Mouse (Mus musculus) intestine, postnatal 0 days (tissue): ENCODE data around the gene Tas2r143. TPM values are rescaled to one million over a fixed set of nuclear protein-coding genes. Genes with fewer than 3 reads are reported as not detected.
A peak's percentile ranks its signal among the peaks of the same experiment; 100 is the strongest.

ENCODE experiments used
- ATAC-seq: fragments of 200-750 bp; cut with Nextera tagmentation; 2 replicates; pipeline ENCODE4 v1.8.0; 2017; ENCODE audit warnings: mild to moderate bottlenecking, moderate TSS enrichment, moderate library complexity
- H3K27ac ChIP-seq: fragments of 300-500 bp; sonication (generic); 2 replicates; pipeline ENCODE4 v1.5.1; 2014; ENCODE audit warnings: mild to moderate bottlenecking, low read depth, low read length, moderate library complexity
- H3K27me3 ChIP-seq: fragments of 300-500 bp; sonication (generic); replicated peaks from 2 replicates; pipeline ENCODE4 v1.6.1; 2014; ENCODE audit warnings: low read length, mixed read lengths; ENCODE audit not compliant: control insufficient read depth, insufficient read depth
- H3K36me3 ChIP-seq: fragments of 300-500 bp; sonication (generic); 2 replicates; pipeline ENCODE4 v1.6.1; 2014; ENCODE audit warnings: mild to moderate bottlenecking, moderate library complexity; ENCODE audit not compliant: control insufficient read depth, insufficient read depth
- H3K4me1 ChIP-seq: fragments of 300-500 bp; sonication (generic); replicated peaks from 2 replicates; pipeline ENCODE4 v1.6.1; 2014; ENCODE audit warnings: antibody characterized with exemption, low read length, mixed read lengths; ENCODE audit not compliant: control insufficient read depth, insufficient read depth
- H3K4me2 ChIP-seq: fragments of 300-500 bp; sonication (generic); replicated peaks from 2 replicates; pipeline ENCODE4 v1.6.1; 2014; ENCODE audit warnings: low read depth, mild to moderate bottlenecking, moderate library complexity
- H3K4me3 ChIP-seq: fragments of 300-500 bp; sonication (generic); 2 replicates; pipeline ENCODE4 v1.5.1; 2014; ENCODE audit warnings: low read depth, low read length
- H3K9ac ChIP-seq: fragments of 300-500 bp; sonication (generic); 2 replicates; pipeline ENCODE4 v1.6.1; 2014; ENCODE audit warnings: mild to moderate bottlenecking, low read depth, low read length
- H3K9me3 ChIP-seq: fragments of 300-500 bp; sonication (generic); 2 replicates; pipeline ENCODE4 v1.6.1; 2016; ENCODE audit warnings: mixed run types; ENCODE audit not compliant: control insufficient read depth
- CTCF ChIP-seq: sonication (generic); IDR thresholded peaks from 2 replicates; pipeline ENCODE4 v1.5.1; 2016; ENCODE audit warnings: low read depth, mild to moderate bottlenecking, control low read depth, antibody characterized with exemption, moderate library complexity
- WGBS: fragments of 180-500 bp; shearing (Covaris S2); extraction: QIAGEN DNeasy Blood & Tissue Kit; methylation state at CpG from one replicate; pipeline ENCODE4 v1.1.7; 2014; 5-methylcytosine and 5-hydroxymethylcytosine counted together
- polyA plus RNA-seq: library from polyadenylated mRNA; unstranded; fragments of >200 nt; fragmentation: Nextera tagmentation; extraction: Ambion mirVana; gene quantifications from 2 replicates; pipeline ENCODE4 v1.2.1, GENCODE M21; 2015

Tas2r143 gene
- polyA plus RNA-seq, 1 experiment from 2014 or later: not detected

- no peak overlapping the region for H3K9ac ChIP-seq
- no peak overlapping the region for H3K4me2 ChIP-seq
- WGBS: 93% methylated on average over 15 of the region's 15 CpGs
- TF ChIP-seq CTCF: no peak
- no peak for ATAC-seq
- H3K9me3 ChIP-seq: no peaks in the 10 kb centered on the region
- peaks cover 48% of the 10 kb centered on the region for H3K36me3 ChIP-seq
- no peaks in the 10 kb centered on the region for H3K4me1 ChIP-seq
- H3K27ac ChIP-seq: no peak overlapping the region
- no peak overlapping the region for H3K4me3 ChIP-seq
- no peaks in the 10 kb centered on the region for H3K27me3 ChIP-seq
These were observed 35.4 kb upstream of the Tas2r143 start for GRCm38 (mm10) chr6:42364607-42365006.

DNA sequence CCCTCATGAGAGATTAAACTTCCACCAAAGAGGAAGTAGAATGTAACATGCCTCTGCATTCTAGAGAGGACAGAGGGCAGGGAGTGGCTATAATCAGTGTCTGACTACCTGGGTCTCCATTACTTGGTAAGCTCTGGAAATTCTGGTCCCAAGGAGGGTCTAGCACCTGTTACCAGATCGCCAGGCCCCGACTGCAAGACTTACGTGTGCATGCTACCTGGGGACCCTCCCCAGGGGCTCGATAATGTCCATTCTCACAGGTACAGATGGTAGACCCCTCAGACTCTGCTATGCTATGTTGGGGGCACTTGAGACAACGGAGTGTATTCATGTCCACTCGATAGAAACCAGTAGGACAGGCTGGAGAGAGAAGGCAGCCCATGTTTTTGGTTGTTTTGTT is 34.8 kb upstream of the Tas2r143 start:
- Histone ChIP-seq H3K27me3 (no peaks in the 10 kb centered on the region), H3K9me3 (no peaks in the 10 kb centered on the region), H3K36me3 (peaks cover 41% of the 10 kb centered on the region), H3K27ac (no peak overlapping the region), H3K4me1 (no peaks in the 10 kb centered on the region), H3K4me3 (no peak overlapping the region), H3K9ac (no peak overlapping the region), H3K4me2 (no peak overlapping the region)
- no peak for TF ChIP-seq CTCF
- WGBS: 90% methylated on average over 6 of the region's 6 CpGs
- ATAC-seq: no peak

DNA sequence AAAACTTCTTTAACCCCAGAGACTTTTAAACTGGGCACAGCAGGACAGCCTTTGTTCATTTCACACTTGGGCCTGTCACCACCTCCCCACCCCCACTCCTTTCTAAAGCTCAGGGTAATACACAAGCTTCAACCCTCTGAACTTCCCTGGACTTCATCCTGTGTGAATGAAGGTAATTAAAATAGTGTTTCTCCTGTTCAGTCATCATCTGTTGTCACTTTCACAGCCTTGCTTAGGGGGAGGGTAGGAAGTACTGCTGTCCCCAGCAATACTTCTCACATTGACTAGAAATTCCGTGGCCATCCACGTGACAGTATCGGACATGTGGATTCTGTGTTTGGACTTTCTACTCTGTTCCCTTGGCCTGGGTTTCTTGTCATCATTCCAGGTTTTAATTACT is 30.2 kb upstream of the Tas2r143 start:
- H3K4me1 ChIP-seq: peaks cover 4% of the 10 kb centered on the region; the same call in 1 of the 2 replicates
- WGBS: 22% methylated on average over 3 of the region's 3 CpGs
- peaks cover 1% of the 10 kb centered on the region; the same call in 1 of the 2 replicates for H3K36me3 ChIP-seq
- H3K4me2 ChIP-seq: no peak overlapping the region
- no peak overlapping the region for H3K4me3 ChIP-seq
- TF ChIP-seq CTCF: no peak
- H3K27ac ChIP-seq: 0 out of 2 replicates have a peak overlapping the region, but pooled peaks have one; percentile 23
- no peaks in the 10 kb centered on the region for H3K9me3 ChIP-seq
- H3K27me3 ChIP-seq: no peaks in the 10 kb centered on the region
- H3K9ac ChIP-seq: no peak overlapping the region
- ATAC-seq: peak; percentile 80

- no peak for ATAC-seq
- Histone ChIP-seq H3K27me3 (no peaks in the 10 kb centered on the region), H3K4me1 (peaks cover 4% of the 10 kb centered on the region; the same call in 1 of the 2 replicates), H3K36me3 (no peaks in the 10 kb centered on the region; the same call in 1 of the 2 replicates), H3K4me3 (no peak overlapping the region), H3K9me3 (no peaks in the 10 kb centered on the region), H3K9ac (no peak overlapping the region), H3K4me2 (no peak overlapping the region), H3K27ac (peak overlapping the region; percentile 68)
- no peak for TF ChIP-seq CTCF
- 61% methylated on average over 4 of the region's 4 CpGs for WGBS
These were observed 29.2 kb upstream of the Tas2r143 start for GRCm38 (mm10) chr6:42370630-42371363.

GRCm38 (mm10) chr6:42372001-42372400 is 28.0 kb upstream of the Tas2r143 start:
- H3K36me3 ChIP-seq: no peaks in the 10 kb centered on the region; the same call in 1 of the 2 replicates
- no peaks in the 10 kb centered on the region for H3K9me3 ChIP-seq
- no peaks in the 10 kb centered on the region for H3K27me3 ChIP-seq
- peak overlapping the region; percentile 89 for H3K4me2 ChIP-seq
- H3K4me3 ChIP-seq: peak overlapping the region; percentile 59
- no peak for ATAC-seq
- H3K9ac ChIP-seq: peak overlapping the region; percentile 61; the same call in 1 of the 2 replicates
- 44% methylated on average over 3 of the region's 3 CpGs for WGBS
- peaks cover 4% of the 10 kb centered on the region; the same call in 1 of the 2 replicates for H3K4me1 ChIP-seq
- TF ChIP-seq CTCF: no peak
- H3K27ac ChIP-seq: no peak overlapping the region

DNA sequence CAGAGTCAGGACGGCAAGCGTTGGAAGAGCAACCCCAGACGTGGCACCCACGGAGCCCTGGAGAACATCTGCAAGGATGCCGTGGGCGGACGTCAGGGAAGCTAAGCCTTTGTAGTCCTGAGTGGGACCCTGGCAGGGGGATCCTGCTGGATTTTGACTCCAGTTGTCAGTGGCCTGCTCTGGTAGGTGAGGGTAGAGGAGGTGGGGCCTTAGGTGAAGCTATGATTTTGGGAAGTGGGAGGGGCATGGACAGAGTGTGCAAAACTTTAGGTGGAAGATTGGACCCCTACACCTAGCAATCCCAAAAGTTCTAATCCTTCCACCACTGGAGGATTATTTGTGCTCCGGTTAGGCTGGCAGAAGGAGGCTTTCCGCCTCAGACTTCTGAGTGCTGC is 27.6 kb upstream of the Tas2r143 start:
- H3K27ac ChIP-seq: peak overlapping the region; percentile 82; the same call in 1 of the 2 replicates
- peak overlapping the region; percentile 89 for H3K4me2 ChIP-seq
- H3K36me3 ChIP-seq: no peaks in the 10 kb centered on the region; the same call in 1 of the 2 replicates
- no peak for TF ChIP-seq CTCF
- no peak for ATAC-seq
- H3K9me3 ChIP-seq: no peaks in the 10 kb centered on the region
- 24% methylated on average over 9 of the region's 9 CpGs for WGBS
- H3K4me1 ChIP-seq: peaks cover 4% of the 10 kb centered on the region; the same call in 1 of the 2 replicates
- H3K4me3 ChIP-seq: peak overlapping the region; percentile 59
- H3K9ac ChIP-seq: peak overlapping the region; percentile 61
- H3K27me3 ChIP-seq: no peaks in the 10 kb centered on the region
